Mouse (Mus musculus) small intestine, adult 2 months (tissue): ENCODE data around the gene Tpm4.

Source experiments
- CTCF ChIP-seq: fragments of 200-500 bp; IDR thresholded peaks from 2 replicates; pipeline ENCODE4 v1.5.1; 2012; ENCODE audit warnings: low read depth, mild to moderate bottlenecking, control low read depth, inconsistent platforms, low read length, moderate library complexity, mixed read lengths; ENCODE audit not compliant: insufficient replicate concordance, insufficient read length; ENCODE audit errors: extremely low read depth
- POLR2A ChIP-seq: fragments of 200-500 bp; IDR thresholded peaks from 2 replicates; pipeline ENCODE4 v1.6.1; 2012; ENCODE audit warnings: low read depth, mild to moderate bottlenecking, control low read depth, inconsistent platforms, low read length, moderate library complexity

DNA sequence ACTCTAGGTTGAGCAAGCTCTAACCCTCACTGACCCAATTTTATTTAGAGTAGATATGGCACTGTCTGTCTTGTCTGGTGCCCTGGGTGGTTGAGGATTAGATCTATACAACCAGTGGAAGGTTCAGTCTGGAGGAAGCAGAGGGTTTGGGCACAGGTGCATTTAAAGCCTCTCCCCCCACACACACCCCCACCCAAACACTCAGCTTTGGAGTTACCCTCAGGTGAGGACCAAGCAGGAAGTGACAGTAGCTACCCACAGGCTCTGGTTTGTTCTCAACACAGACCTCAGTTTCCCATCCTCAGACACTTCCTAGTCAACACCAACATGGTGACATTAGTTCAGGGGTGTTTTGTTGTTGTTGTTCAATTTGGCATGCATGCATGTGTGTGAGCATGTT is 28.0 kb downstream of the Tpm4 start:
- no peak for TF ChIP-seq POLR2A
- no peak for TF ChIP-seq CTCF
